Mouse (Mus musculus) forebrain, postnatal 0 days (tissue): ENCODE results near the gene Tbc1d16. TPM values are rescaled to one million over a fixed set of nuclear protein-coding genes. Genes with fewer than 3 reads are reported as not detected.
A peak's percentile ranks its signal among the peaks of the same experiment; 100 is the strongest.
"Not testable (repeated sequence)": the region's sequence is repeated elsewhere in the genome, so short reads cannot be mapped to it uniquely, and the experiment has no call there.

Experiments used
- ATAC-seq: fragments of 200-750 bp; cut with Nextera tagmentation; 2 replicates; pipeline ENCODE4 v1.8.0; 2017; ENCODE audit warnings: mild to moderate bottlenecking, moderate library complexity
- DNase-seq: peaks from one replicate; pipeline ENCODE4 v3.0.0-alpha.2; 2015
- H3K27ac ChIP-seq: fragments of 300-500 bp; sonication (generic); 2 replicates; pipeline ENCODE4 v1.5.1; 2014; ENCODE audit warnings: low read depth, mild to moderate bottlenecking, antibody characterized with exemption, low read length, moderate library complexity, mixed read lengths
- H3K27me3 ChIP-seq: fragments of 300-500 bp; sonication (generic); 2 replicates; pipeline ENCODE4 v1.6.1; 2014; ENCODE audit warnings: mild to moderate bottlenecking, low read length, mixed read lengths; ENCODE audit not compliant: insufficient read depth
- H3K36me3 ChIP-seq: fragments of 300-500 bp; sonication (generic); 2 replicates; pipeline ENCODE4 v1.6.1; 2014; ENCODE audit warnings: mild to moderate bottlenecking, moderate library complexity; ENCODE audit not compliant: insufficient read depth
- H3K4me1 ChIP-seq: fragments of 300-500 bp; sonication (generic); 2 replicates; pipeline ENCODE4 v1.6.1; 2014; ENCODE audit warnings: antibody characterized with exemption; ENCODE audit not compliant: insufficient read depth
- H3K4me2 ChIP-seq: fragments of 300-500 bp; sonication (generic); 2 replicates; pipeline ENCODE4 v1.6.1; 2014; ENCODE audit warnings: low read depth, mild to moderate bottlenecking, moderate library complexity
- H3K4me3 ChIP-seq: fragments of 300-500 bp; sonication (generic); 2 replicates; pipeline ENCODE4 v1.5.1; 2014; ENCODE audit warnings: low read depth, low read length, mixed read lengths
- H3K9ac ChIP-seq: fragments of 300-500 bp; sonication (generic); 2 replicates; pipeline ENCODE4 v1.6.1; 2014; ENCODE audit warnings: mild to moderate bottlenecking
- H3K9me3 ChIP-seq: fragments of 300-500 bp; sonication (generic); 2 replicates; pipeline ENCODE4 v1.6.1; 2016; ENCODE audit warnings: low read length
- CTCF ChIP-seq: sonication (generic); IDR thresholded peaks from 2 replicates; pipeline ENCODE4 v1.5.1; 2016; ENCODE audit warnings: antibody characterized with exemption, control low read depth, low read depth
- WGBS: fragments of 180-500 bp; shearing (Covaris S2); extraction: QIAGEN DNeasy Blood & Tissue Kit; methylation state at CpG from one replicate; pipeline ENCODE4 v1.1.7; 2014; 5-methylcytosine and 5-hydroxymethylcytosine counted together
- polyA plus RNA-seq: library from polyadenylated mRNA; unstranded; fragments of >200 nt; fragmentation: Nextera tagmentation; extraction: Ambion mirVana; gene quantifications from 2 replicates; pipeline ENCODE4 v1.2.1, GENCODE M21; 2015
- total RNA-seq: library from RNA; depleted of rRNA; stranded (reverse); fragments of >200 nt; gene quantifications from 2 replicates; pipeline ENCODE4 v1.2.3, GENCODE M21; 2014

The Tbc1d16 gene
- total and polyA plus RNA-seq, 2 experiments from 2014 or later = 60.4 to 153 TPM

DNA sequence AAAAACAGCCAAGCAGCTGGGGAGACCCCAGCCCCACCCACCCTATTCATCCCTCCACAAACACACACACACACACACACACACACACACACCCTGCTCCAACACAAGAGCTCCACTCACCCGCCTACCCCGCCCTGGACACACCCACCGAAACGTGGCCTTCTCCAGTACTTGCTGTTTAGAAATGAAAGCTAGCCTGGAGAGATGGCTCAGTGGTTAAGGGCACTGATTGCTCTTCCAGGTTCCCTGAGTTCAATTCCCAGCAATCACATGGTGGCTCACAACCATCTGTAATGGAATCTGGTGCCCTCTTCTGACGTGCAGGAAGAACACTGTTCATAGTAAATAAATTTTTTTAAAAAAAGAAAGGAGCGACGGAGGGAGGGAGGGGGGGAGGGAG is 37.5 kb upstream of the Tbc1d16 start:
- H3K4me1 ChIP-seq = peaks cover 17% of the 10 kb centered on the region
- H3K4me2 ChIP-seq = no peak overlapping the region
- H3K9me3 ChIP-seq = no peaks in the 10 kb centered on the region
- peaks cover 3% of the 10 kb centered on the region; the same call in 1 of the 2 replicates for H3K36me3 ChIP-seq
- DNase-seq = no peak
- no peak overlapping the region for H3K4me3 ChIP-seq
- 75% methylated on average over 7 of the region's 7 CpGs for WGBS
- H3K27ac ChIP-seq = no peak overlapping the region
- TF ChIP-seq CTCF = no peak
- H3K27me3 ChIP-seq = no peaks in the 10 kb centered on the region
- no peak for ATAC-seq
- no peak overlapping the region for H3K9ac ChIP-seq

- Histone ChIP-seq H3K9me3 (no peaks in the 10 kb centered on the region), H3K9ac (no peak overlapping the region), H3K27me3 (no peaks in the 10 kb centered on the region), H3K4me3 (no peak overlapping the region), H3K4me1 (peaks cover 17% of the 10 kb centered on the region), H3K27ac (no peak overlapping the region), H3K4me2 (no peak overlapping the region), H3K36me3 (peaks cover 6% of the 10 kb centered on the region; the same call in 1 of the 2 replicates)
- DNase-seq = no peak
- 91% methylated on average over 13 of the region's 13 CpGs for WGBS
- ATAC-seq = no peak
- no peak for TF ChIP-seq CTCF
Measured at GRCm38 (mm10) chr11:119264413-119264812, 36.1 kb upstream of the Tbc1d16 start.

GRCm38 (mm10) chr11:119259977-119260376 is 31.7 kb upstream of the Tbc1d16 start:
- ATAC-seq (no peak), DNase-seq (no peak)
- H3K9me3 ChIP-seq = no peaks in the 10 kb centered on the region
- H3K36me3 ChIP-seq = peaks cover 6% of the 10 kb centered on the region; the same call in 1 of the 2 replicates
- H3K27ac ChIP-seq = no peak overlapping the region
- H3K4me1 ChIP-seq = no peaks in the 10 kb centered on the region
- no peaks in the 10 kb centered on the region for H3K27me3 ChIP-seq
- H3K4me3 ChIP-seq = no peak overlapping the region
- no peak for TF ChIP-seq CTCF
- no peak overlapping the region for H3K4me2 ChIP-seq
- no peak overlapping the region for H3K9ac ChIP-seq
- WGBS = 90% methylated on average over 8 of the region's 8 CpGs

- H3K4me1 ChIP-seq = no peaks in the 10 kb centered on the region
- H3K9me3 ChIP-seq = no peaks in the 10 kb centered on the region
- H3K4me3 ChIP-seq = peak overlapping the region; percentile 19
- H3K27me3 ChIP-seq = no peaks in the 10 kb centered on the region
- no peak overlapping the region for H3K27ac ChIP-seq
- WGBS = 74% methylated on average over 23 of the region's 23 CpGs
- H3K9ac ChIP-seq = no peak overlapping the region
- no peak for TF ChIP-seq CTCF
- H3K4me2 ChIP-seq = peak overlapping the region; percentile 39
- peak; percentile 80 for ATAC-seq
- H3K36me3 ChIP-seq = peaks cover 6% of the 10 kb centered on the region; the same call in 1 of the 2 replicates
- DNase-seq = peak; percentile 72
Measured at GRCm38 (mm10) chr11:119258572-119259322, 30.4 kb upstream of the Tbc1d16 start.

DNA sequence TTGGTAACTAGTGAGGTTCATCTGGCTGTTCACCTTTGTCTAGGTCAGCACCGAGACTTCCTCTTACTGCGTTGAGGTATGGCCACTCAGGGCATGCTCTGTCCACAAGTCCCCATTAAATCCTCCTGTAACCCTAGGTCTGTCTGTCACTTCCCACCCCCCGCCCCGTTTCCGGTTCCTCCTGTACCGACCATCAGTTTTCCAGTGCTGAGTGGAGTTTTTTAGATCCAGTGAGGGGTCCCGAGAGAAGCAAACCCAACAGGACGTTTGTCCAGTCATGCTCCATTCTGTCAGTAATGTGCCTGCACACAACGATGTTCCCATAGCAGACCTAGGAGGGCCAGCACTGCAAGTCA is 29.9 kb upstream of the Tbc1d16 start:
- ATAC-seq = no peak
- Histone ChIP-seq H3K4me2 (peak overlapping the region; percentile 39), H3K9ac (no peak overlapping the region), H3K4me3 (peak overlapping the region; percentile 19), H3K27ac (no peak overlapping the region), H3K36me3 (peaks cover 4% of the 10 kb centered on the region; the same call in 1 of the 2 replicates), H3K27me3 (no peaks in the 10 kb centered on the region), H3K9me3 (no peaks in the 10 kb centered on the region), H3K4me1 (no peaks in the 10 kb centered on the region)
- no peak for TF ChIP-seq CTCF
- WGBS = 74% methylated on average over 9 of the region's 9 CpGs
- DNase-seq = no peak

- not testable (repeated sequence) for ATAC-seq, H3K4me1 ChIP-seq, H3K9me3 ChIP-seq, H3K27me3 ChIP-seq, H3K4me3 ChIP-seq, H3K4me2 ChIP-seq, H3K27ac ChIP-seq, H3K9ac ChIP-seq, H3K36me3 ChIP-seq, DNase-seq
- WGBS = 77% methylated on average over 5 of the region's 5 CpGs
Measured at GRCm38 (mm10) chr11:119256557-119256956, 28.3 kb upstream of the Tbc1d16 start.

DNA sequence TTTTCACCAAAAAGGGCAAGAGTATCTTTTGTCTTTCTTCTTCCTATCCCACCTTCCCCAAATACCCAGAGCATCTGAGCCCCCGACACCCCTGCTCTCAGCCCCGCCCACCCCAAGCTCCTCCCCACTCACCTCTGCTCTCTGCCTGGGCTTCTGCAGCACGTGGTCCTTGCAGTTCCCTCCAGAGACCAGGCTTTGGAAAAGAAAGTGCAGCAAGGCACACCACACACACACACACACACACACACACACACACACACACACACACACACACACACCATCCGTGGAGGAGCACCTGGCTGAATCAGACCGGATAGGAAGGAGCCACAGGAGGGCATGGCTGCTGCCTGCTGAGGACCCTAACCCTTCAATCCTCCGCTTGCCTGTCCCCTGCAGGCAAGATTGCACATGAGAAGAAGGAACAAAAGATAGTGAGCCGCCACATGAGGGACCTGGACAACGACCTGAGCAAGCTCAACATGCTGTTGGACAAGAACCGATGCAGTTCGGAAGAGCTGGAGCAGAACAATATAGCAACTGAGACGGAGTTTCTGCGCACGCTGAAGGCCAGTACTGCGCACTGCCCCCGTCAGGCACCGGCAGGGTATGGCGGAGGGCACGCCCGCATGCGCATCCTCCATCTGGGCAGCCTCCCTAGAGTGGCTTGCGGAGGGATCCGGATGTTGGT is 24.7 kb upstream of the Tbc1d16 start:
- Histone ChIP-seq H3K36me3 (no peaks in the 10 kb centered on the region; the same call in 1 of the 2 replicates), H3K9ac (peak overlapping the region; percentile 34; the same call in 1 of the 2 replicates), H3K27me3 (no peaks in the 10 kb centered on the region), H3K4me2 (peak overlapping the region; percentile 44), H3K4me1 (0 out of 2 replicates have a peak, but pooled peaks cover 7% of the 10 kb centered on the region), H3K27ac (no peak overlapping the region), H3K9me3 (no peaks in the 10 kb centered on the region), H3K4me3 (no peak overlapping the region)
- ATAC-seq = peak; percentile 94
- DNase-seq = peak; percentile 69
- 12% methylated on average over 22 of the region's 22 CpGs for WGBS
- peak; percentile 76 for TF ChIP-seq CTCF
